Comparison of ENCODE assay signal across 9 mouse cellular contexts in the genomic region with DNA sequence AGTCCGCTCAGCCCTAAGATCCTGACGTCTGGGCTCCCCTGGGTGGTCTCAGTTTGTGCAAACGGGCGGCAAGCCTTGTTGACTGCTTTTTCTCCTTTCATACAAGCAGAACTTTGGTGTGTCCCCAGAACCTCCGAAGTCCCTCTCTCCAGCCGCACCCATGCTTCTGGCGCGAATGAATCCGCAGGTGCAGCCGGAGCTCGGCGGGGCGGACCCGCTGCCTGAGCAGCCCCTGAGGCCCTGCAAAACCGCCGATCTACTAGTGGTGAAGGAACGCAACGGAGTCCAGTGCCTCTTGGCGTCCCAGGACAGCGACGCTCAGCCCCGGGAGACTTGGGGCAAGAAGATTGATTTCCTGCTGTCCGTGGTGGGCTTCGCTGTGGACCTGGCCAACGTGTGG. TPM values are rescaled to one million over a fixed set of nuclear protein-coding genes. Genes with fewer than 3 reads are reported as not detected.
DNase-seq lines count a peak whose midpoint lies in the region; ATAC-seq and TF ChIP-seq lines count a peak whose summit lies in the region.
"Had no signal": no experiment of that assay in that cellular context is flagged by ENCODE, and none has a peak within 500 bp of the region (broad histone marks: within the 10 kb centered on the region; RNA-seq: fewer than 3 reads in every experiment).

No protein-coding gene starts in this region.

- peaks cover 37% of the 10 kb centered on the region for H3K27me3 ChIP-seq in kidney, postnatal 0 days (ENCODE audit: insufficient read depth, low read length)
- peaks cover 84% of the 10 kb centered on the region for H3K27me3 ChIP-seq in embryonic facial prominence, embryonic 10.5 days (replicated peaks; ENCODE audit: low read depth, poor library complexity, severe bottlenecking)
- peaks cover 63% of the 10 kb centered on the region for H3K27me3 ChIP-seq in hindbrain, embryonic 13.5 days
- H3K27me3 ChIP-seq in neural tube, embryonic 13.5 days = peaks cover 63% of the 10 kb centered on the region

- H3K4me3 ChIP-seq in kidney, postnatal 0 days (replicated peaks; ENCODE audit: low read depth, low read length) = peak overlapping the region; percentile 28
- peak overlapping the region; percentile 62 for H3K4me3 ChIP-seq in embryonic facial prominence, embryonic 10.5 days
- peak overlapping the region; percentile 46 for H3K4me3 ChIP-seq in hindbrain, embryonic 13.5 days
- H3K4me3 ChIP-seq in neural tube, embryonic 13.5 days = peak overlapping the region; percentile 39

- H3K27ac ChIP-seq in kidney, postnatal 0 days = no peak overlapping the region
- H3K27ac ChIP-seq in embryonic facial prominence, embryonic 10.5 days (replicated peaks) = no peak overlapping the region
- no peak overlapping the region for H3K27ac ChIP-seq in hindbrain, embryonic 13.5 days
- no peak overlapping the region for H3K27ac ChIP-seq in neural tube, embryonic 13.5 days (replicated peaks)

- no peaks in the 10 kb centered on the region for H3K9me3 ChIP-seq in kidney, postnatal 0 days (replicated peaks; ENCODE audit: low read length)
- no peaks in the 10 kb centered on the region for H3K9me3 ChIP-seq in embryonic facial prominence, embryonic 10.5 days
- no peaks in the 10 kb centered on the region for H3K9me3 ChIP-seq in hindbrain, embryonic 13.5 days
- no peaks in the 10 kb centered on the region for H3K9me3 ChIP-seq in neural tube, embryonic 13.5 days

- TF ChIP-seq CTCF in kidney, postnatal 0 days (IDR thresholded peaks at IDR 0.05; ENCODE audit: low read depth) = no peak

- H3K9ac ChIP-seq in kidney, postnatal 0 days (ENCODE audit: low read depth, low read length) = no peak overlapping the region
- no peak overlapping the region for H3K9ac ChIP-seq in hindbrain, embryonic 13.5 days
- no peak overlapping the region for H3K9ac ChIP-seq in neural tube, embryonic 13.5 days

- peak; percentile 7 for DNase-seq in kidney, postnatal 0 days (ENCODE audit: low spot score)
- no peak for DNase-seq in kidney, postnatal 25 days
- peak; percentile 29 for DNase-seq in embryonic facial prominence, embryonic 10.5 days (ENCODE audit: low spot score)
- DNase-seq in layer of hippocampus, adult 8-10 months (ENCODE audit: low spot score in 2 of 2) = no peak
- DNase-seq in cerebellum, postnatal 25 days = no peak
- no peak for DNase-seq in cerebellum, adult 11-12 months
- DNase-seq: right cerebral cortex, adult 18-20 months had no signal

- no peaks in the 10 kb centered on the region for H3K36me3 ChIP-seq in kidney, postnatal 0 days (ENCODE audit: insufficient read depth, low read length)
- H3K36me3 ChIP-seq in embryonic facial prominence, embryonic 10.5 days (replicated peaks) = no peaks in the 10 kb centered on the region
- no peaks in the 10 kb centered on the region for H3K36me3 ChIP-seq in hindbrain, embryonic 13.5 days
- H3K36me3 ChIP-seq in neural tube, embryonic 13.5 days = no peaks in the 10 kb centered on the region

- WGBS in kidney, postnatal 0 days = 3% methylated on average over 25 of the region's 25 CpGs
- WGBS in embryonic facial prominence, embryonic 10.5 days = 3% methylated on average over 25 of the region's 25 CpGs
- 2% methylated on average over 25 of the region's 25 CpGs for WGBS in hindbrain, embryonic 13.5 days
- 2% methylated on average over 25 of the region's 25 CpGs for WGBS in neural tube, embryonic 13.5 days

- H3K4me2 ChIP-seq in kidney, postnatal 0 days (ENCODE audit: low read length) = peak overlapping the region; percentile 58
- peak overlapping the region; percentile 83 for H3K4me2 ChIP-seq in hindbrain, embryonic 13.5 days
- H3K4me2 ChIP-seq in neural tube, embryonic 13.5 days = peak overlapping the region; percentile 71

- H3K4me1 ChIP-seq in kidney, postnatal 0 days (replicated peaks; ENCODE audit: insufficient read depth, low read length) = 0 out of 2 replicates have a peak, but pooled peaks cover 4% of the 10 kb centered on the region
- peaks cover 21% of the 10 kb centered on the region for H3K4me1 ChIP-seq in embryonic facial prominence, embryonic 10.5 days
- H3K4me1 ChIP-seq in hindbrain, embryonic 13.5 days (replicated peaks) = peaks cover 14% of the 10 kb centered on the region
- peaks cover 14% of the 10 kb centered on the region for H3K4me1 ChIP-seq in neural tube, embryonic 13.5 days (replicated peaks)

- ATAC-seq in kidney, postnatal 0 days (replicated peaks; ENCODE audit: low FRiP score, low read depth) = no peak
- no peak for ATAC-seq in hindbrain, embryonic 13.5 days (ENCODE audit: low FRiP score)
- ATAC-seq in neural tube, embryonic 13.5 days (ENCODE audit: low read depth) = no peak

RNA-seq across cellular contexts. Expression of gene Slc6a2, which starts 1.2 kb away (rescaled TPM):
- 0.03 and 0.12 TPM in 2 replicates for polyA plus RNA-seq in kidney, postnatal 0 days (2015; fragmentation: Nextera tagmentation; extraction: Ambion mirVana)
- polyA plus RNA-seq in embryonic facial prominence, embryonic 10.5 days (2016; fragmentation: Nextera tagmentation; extraction: Ambion mirVana) = 0.02 and 0.11 TPM in 2 replicates
- polyA plus RNA-seq in hindbrain, embryonic 13.5 days (2015; fragmentation: Nextera tagmentation; extraction: Ambion mirVana) = 1.2 and 2.6 TPM in 2 replicates
- polyA plus RNA-seq in neural tube, embryonic 13.5 days (2015; fragmentation: Nextera tagmentation; extraction: Ambion mirVana) = 0.13 TPM in 1 of 2 replicates, not detected in the other
- total RNA-seq in layer of hippocampus, adult 8-10 months (2022) = under 1 TPM; 0.10 to 0.27 (median 0.16) TPM

RNA-seq across cellular contexts. Expression of gene Capns2, which starts 59.9 kb away (rescaled TPM):
- polyA plus RNA-seq in kidney, postnatal 0 days (2015; fragmentation: Nextera tagmentation; extraction: Ambion mirVana) = 0.14 TPM in 1 of 2 replicates, not detected in the other
- polyA plus RNA-seq in embryonic facial prominence, embryonic 10.5 days (2016; fragmentation: Nextera tagmentation; extraction: Ambion mirVana) = 0.25 TPM in 1 of 2 replicates, not detected in the other
- polyA plus RNA-seq in hindbrain, embryonic 13.5 days (2015; fragmentation: Nextera tagmentation; extraction: Ambion mirVana) = 0.26 and 0.27 TPM in 2 replicates
- polyA plus RNA-seq in neural tube, embryonic 13.5 days (2015; fragmentation: Nextera tagmentation; extraction: Ambion mirVana) = 0.27 and 0.91 TPM in 2 replicates
- total RNA-seq in layer of hippocampus, adult 8-10 months (2022) = 1 to 10 TPM; 1.1 to 1.8 (median 1.4) TPM

Comparison
In these comparisons a context has a peak if more than half of its experiments do, and no peak if none do; other contexts are left out.
1. DNase-seq: peak in kidney, postnatal 0 days (single experiment) and embryonic facial prominence, embryonic 10.5 days (single experiment); none in kidney, postnatal 25 days (0 of 2), layer of hippocampus, adult 8-10 months (0 of 2), cerebellum, postnatal 25 days (0 of 2) and cerebellum, adult 11-12 months (single experiment).
2. Peak in every context shown above with its lines, with median percentiles within 50 percentile points of each other: H3K4me2 ChIP-seq and H3K4me3 ChIP-seq.